Mouse (Mus musculus): ENCODE measurements around the gene Nudcd3. TPM values are rescaled to one million over a fixed set of nuclear protein-coding genes. Genes with fewer than 3 reads are reported as not detected.

The Nudcd3 gene
- polyA plus RNA-seq, 1 experiment = 36.9 TPM

- no peak for TF ChIP-seq GATA1 (IDR thresholded peaks at IDR 0.05; ENCODE audit: low read length)
Measured at GRCm38 (mm10) chr11:6161549-6161948, 38.7 kb downstream of the Nudcd3 start.

GRCm38 (mm10) chr11:6160663-6161271, 39.4 kb downstream of the Nudcd3 start:
- TF ChIP-seq GATA1 (IDR thresholded peaks at IDR 0.05; ENCODE audit: low read length) = no peak

- no peak for TF ChIP-seq GATA1 (IDR thresholded peaks at IDR 0.05; ENCODE audit: low read length)
Measured at GRCm38 (mm10) chr11:6159704-6160275, 40.4 kb downstream of the Nudcd3 start.

- TF ChIP-seq GATA1 (IDR thresholded peaks at IDR 0.05; ENCODE audit: low read length) = no peak
Measured at GRCm38 (mm10) chr11:6158515-6158914, 41.7 kb downstream of the Nudcd3 start.

GRCm38 (mm10) chr11:6157119-6157518, 43.1 kb downstream of the Nudcd3 start:
- TF ChIP-seq GATA1 (IDR thresholded peaks at IDR 0.05; ENCODE audit: low read length) = no peak

GRCm38 (mm10) chr11:6156651-6157050, 43.6 kb downstream of the Nudcd3 start:
- TF ChIP-seq GATA1 (IDR thresholded peaks at IDR 0.05; ENCODE audit: low read length) = no peak

- no peak for TF ChIP-seq GATA1 (IDR thresholded peaks at IDR 0.05; ENCODE audit: low read length)
Measured at GRCm38 (mm10) chr11:6154211-6154701, 46.0 kb downstream of the Nudcd3 start.

GRCm38 (mm10) chr11:6152864-6153263, 47.4 kb downstream of the Nudcd3 start:
- TF ChIP-seq GATA1 (IDR thresholded peaks at IDR 0.05; ENCODE audit: low read length) = no peak

GRCm38 (mm10) chr11:6138233-6138950, 61.8 kb downstream of the Nudcd3 start:
- no peak for TF ChIP-seq GATA1 (IDR thresholded peaks at IDR 0.05; ENCODE audit: low read length)

GRCm38 (mm10) chr11:6132886-6133285, 67.3 kb downstream of the Nudcd3 start:
- TF ChIP-seq GATA1 (IDR thresholded peaks at IDR 0.05; ENCODE audit: low read length) = no peak

GRCm38 (mm10) chr11:6130578-6130977, 69.6 kb downstream of the Nudcd3 start:
- no peak for TF ChIP-seq GATA1 (IDR thresholded peaks at IDR 0.05; ENCODE audit: low read length)

GRCm38 (mm10) chr11:6123605-6124120, 76.6 kb downstream of the Nudcd3 start:
- TF ChIP-seq GATA1 (IDR thresholded peaks at IDR 0.05; ENCODE audit: low read length) = no peak

GRCm38 (mm10) chr11:6122631-6123030, 77.6 kb downstream of the Nudcd3 start:
- TF ChIP-seq GATA1 (IDR thresholded peaks at IDR 0.05; ENCODE audit: low read length) = no peak

GRCm38 (mm10) chr11:6120596-6120995, 79.6 kb downstream of the Nudcd3 start:
- TF ChIP-seq GATA1 (IDR thresholded peaks at IDR 0.05; ENCODE audit: low read length) = no peak

- no peak for TF ChIP-seq GATA1 (IDR thresholded peaks at IDR 0.05; ENCODE audit: low read length)
Measured at GRCm38 (mm10) chr11:6120001-6120400, 80.2 kb downstream of the Nudcd3 start.

GRCm38 (mm10) chr11:6119312-6119711, 80.9 kb downstream of the Nudcd3 start:
- no peak for TF ChIP-seq GATA1 (IDR thresholded peaks at IDR 0.05; ENCODE audit: low read length)

Measured in G1E-ER4 (cell line).